Mouse (Mus musculus): Measurements from ENCODE around the gene Card10.
A peak's percentile ranks its signal among the peaks of the same experiment; 100 is the strongest.

Card10 gene

GRCm38 (mm10) chr15:78834233-78835005 lies 31.6 kb upstream of the Card10 start:
- DNase-seq (ENCODE audit: low spot score in 2 of 2): no peak

GRCm38 (mm10) chr15:78833582-78833981 lies 30.7 kb upstream of the Card10 start:
- no peak for DNase-seq (ENCODE audit: low spot score in 2 of 2)

- DNase-seq (ENCODE audit: low spot score in 2 of 2): peak; percentile 87 to 89
Measured at GRCm38 (mm10) chr15:78832701-78833123, 29.9 kb upstream of the Card10 start.

- DNase-seq (ENCODE audit: low spot score in 2 of 2): no peak
Measured at GRCm38 (mm10) chr15:78831720-78832657, 29.1 kb upstream of the Card10 start.

- no peak for DNase-seq (ENCODE audit: low spot score in 2 of 2)
Measured at GRCm38 (mm10) chr15:78830742-78831719, 28.2 kb upstream of the Card10 start.

- no peak for DNase-seq (ENCODE audit: low spot score in 2 of 2)
Measured at GRCm38 (mm10) chr15:78829636-78830035, 26.8 kb upstream of the Card10 start.

- DNase-seq (ENCODE audit: low spot score in 2 of 2): no peak
Measured at GRCm38 (mm10) chr15:78828315-78828714, 25.5 kb upstream of the Card10 start.

- DNase-seq (ENCODE audit: low spot score in 2 of 2): peak; percentile 73 to 83
Measured at GRCm38 (mm10) chr15:78826213-78827204, 23.7 kb upstream of the Card10 start.

GRCm38 (mm10) chr15:78816074-78816391 lies 13.2 kb upstream of the Card10 start:
- no peak for DNase-seq (ENCODE audit: low spot score in 2 of 2)

GRCm38 (mm10) chr15:78815314-78816073 lies 12.7 kb upstream of the Card10 start:
- no peak for DNase-seq (ENCODE audit: low spot score in 2 of 2)

GRCm38 (mm10) chr15:78813603-78814002 lies 10.8 kb upstream of the Card10 start:
- DNase-seq (ENCODE audit: low spot score in 2 of 2): no peak

- no peak for DNase-seq (ENCODE audit: low spot score in 2 of 2)
Measured at GRCm38 (mm10) chr15:78810146-78810545, 7.3 kb upstream of the Card10 start.

GRCm38 (mm10) chr15:78809739-78810138 lies 6.9 kb upstream of the Card10 start:
- no peak for DNase-seq (ENCODE audit: low spot score in 2 of 2)

- no peak for DNase-seq (ENCODE audit: low spot score in 2 of 2)
Measured at GRCm38 (mm10) chr15:78808980-78809379, 6.1 kb upstream of the Card10 start.

GRCm38 (mm10) chr15:78807141-78807540 lies 4.3 kb upstream of the Card10 start:
- no peak for DNase-seq (ENCODE audit: low spot score in 2 of 2)

- no peak for DNase-seq (ENCODE audit: low spot score in 2 of 2)
Measured at GRCm38 (mm10) chr15:78806614-78807013, 3.8 kb upstream of the Card10 start.

- DNase-seq (ENCODE audit: low spot score in 2 of 2): no peak
Measured at GRCm38 (mm10) chr15:78805351-78805750, 2.5 kb upstream of the Card10 start.

- DNase-seq (ENCODE audit: low spot score in 2 of 2): no peak
Measured at GRCm38 (mm10) chr15:78804326-78804725, 1.5 kb upstream of the Card10 start.

- no peak for DNase-seq (ENCODE audit: low spot score in 2 of 2)
Measured at GRCm38 (mm10) chr15:78803499-78803900, 658 bp upstream of the Card10 start.
